Mouse (Mus musculus): ENCODE results near the gene Ppme1.
A peak's percentile ranks its signal among the peaks of the same experiment; 100 is the strongest.

The Ppme1 gene

DNA sequence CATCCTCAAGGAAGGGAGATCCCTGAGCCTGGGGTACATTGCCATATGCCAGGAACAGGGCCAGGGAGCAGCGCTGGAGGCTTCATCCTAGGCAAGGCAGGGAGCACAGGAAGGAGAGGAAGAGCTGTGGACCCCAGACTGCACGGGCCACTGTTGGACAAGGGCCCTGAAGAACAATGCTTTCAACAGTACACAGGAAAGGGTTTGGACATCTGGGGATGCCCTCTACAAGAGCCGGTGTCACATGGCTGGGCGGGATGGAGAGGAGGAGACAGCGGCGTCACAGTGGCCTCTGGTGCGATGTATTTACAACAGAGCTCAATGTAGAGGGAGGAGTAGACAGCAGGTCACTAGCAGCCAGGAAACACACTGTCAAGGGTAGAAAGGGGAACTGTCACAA is 44.6 kb downstream of the Ppme1 start:
- no peak for DNase-seq (ENCODE audit: low spot score in 2 of 2)

DNA sequence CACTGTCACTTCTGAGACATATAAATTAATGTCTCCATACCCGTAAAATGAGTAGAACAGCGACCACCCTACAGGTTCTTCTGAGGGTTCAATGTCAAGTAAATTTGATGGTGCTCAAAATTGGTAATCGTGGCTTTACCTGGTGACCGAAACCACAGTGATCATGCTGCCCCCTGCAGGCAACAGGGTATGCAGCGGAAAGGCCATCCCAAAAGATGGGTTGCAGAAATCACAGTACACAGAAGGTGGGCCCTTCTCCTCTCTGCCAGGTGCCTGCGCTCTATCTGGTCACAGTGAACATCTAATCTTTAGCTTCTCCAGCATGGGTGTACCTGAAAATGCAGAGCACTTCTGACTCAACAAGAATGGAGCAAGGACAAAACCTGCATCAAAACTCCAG is 46.6 kb downstream of the Ppme1 start:
- DNase-seq (ENCODE audit: low spot score in 2 of 2): peak in 1 of 2 experiments; percentile 11

DNA sequence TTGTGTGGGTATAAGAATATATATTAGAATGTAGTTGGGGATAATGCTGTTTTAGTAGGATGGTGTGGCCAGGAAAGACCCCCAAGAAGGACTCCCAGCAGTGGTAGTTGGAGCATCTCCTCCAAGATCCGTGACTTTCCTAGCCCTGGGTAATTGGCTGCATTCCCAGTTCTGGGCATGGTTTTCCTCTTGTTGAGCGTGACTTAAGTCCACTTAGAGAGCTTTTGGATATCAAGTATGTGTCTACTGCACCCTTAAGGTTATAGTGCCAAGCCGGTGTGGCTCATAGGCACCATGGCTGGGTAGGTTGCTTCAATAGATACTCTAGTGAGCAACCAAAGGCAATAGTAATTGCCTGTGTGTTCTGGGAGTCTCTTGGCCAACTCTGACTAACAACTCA is 48.4 kb downstream of the Ppme1 start:
- no peak for DNase-seq (ENCODE audit: low spot score in 2 of 2)

DNA sequence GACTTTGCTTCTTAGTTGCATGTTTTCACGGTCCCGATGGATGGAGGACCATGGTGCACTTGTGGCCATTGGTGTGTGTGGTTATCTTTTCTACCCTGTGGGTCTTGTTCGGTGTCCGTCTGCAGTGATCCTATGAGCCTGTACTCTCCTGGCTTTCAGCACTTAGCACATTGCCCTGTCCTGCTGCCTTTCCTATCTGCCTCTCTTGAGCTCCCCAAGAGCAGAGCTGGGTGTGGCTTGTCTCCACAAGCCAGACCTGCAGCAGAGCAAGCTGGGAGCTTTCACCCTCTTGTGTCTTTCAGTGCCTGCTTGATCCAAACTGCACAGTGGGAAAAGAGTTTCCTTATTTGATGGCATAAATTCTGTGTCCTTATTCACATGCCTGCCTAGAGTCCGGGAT is 54.6 kb downstream of the Ppme1 start:
- no peak for DNase-seq (ENCODE audit: low spot score in 2 of 2)

DNA sequence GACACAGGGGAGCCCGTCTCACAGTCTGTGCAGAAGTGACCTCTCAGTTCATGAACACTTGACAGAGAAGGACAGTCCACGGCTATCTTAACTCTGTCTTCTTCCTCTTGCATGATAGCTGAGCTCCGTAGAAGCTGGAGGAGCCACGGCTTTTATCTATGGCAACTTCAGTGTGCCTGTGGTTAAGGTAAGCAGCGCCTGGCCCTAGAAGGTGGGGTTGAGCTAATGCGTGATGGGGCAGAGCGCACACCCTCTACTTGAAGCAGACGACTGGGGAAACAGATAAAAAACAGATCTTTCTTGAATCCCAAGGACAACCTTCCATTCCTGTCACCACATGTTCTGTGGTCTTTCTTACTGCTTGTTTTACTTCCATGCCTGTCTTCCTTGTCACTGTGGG is 55.2 kb downstream of the Ppme1 start:
- DNase-seq (ENCODE audit: low spot score in 2 of 2): no peak

DNA sequence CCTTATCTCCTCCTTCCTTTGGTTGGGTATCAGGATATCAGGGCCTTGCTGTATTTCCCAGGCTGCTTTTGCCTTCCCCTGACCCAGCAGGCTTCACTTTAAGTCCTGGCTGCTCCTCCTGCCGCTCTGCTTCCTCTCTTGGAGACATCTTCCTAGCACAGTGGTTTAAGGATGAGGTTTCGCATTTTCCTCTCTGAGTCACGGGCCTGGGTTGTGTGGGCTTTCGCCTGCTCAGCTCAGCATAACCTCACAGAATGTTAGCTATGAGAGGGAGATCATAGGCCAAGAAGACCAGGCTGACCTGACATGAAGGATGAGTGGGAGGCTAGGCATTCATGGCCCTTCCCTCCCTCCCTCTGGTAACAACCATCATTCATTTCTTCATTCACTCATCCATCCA is 59.4 kb downstream of the Ppme1 start:
- no peak for DNase-seq (ENCODE audit: low spot score in 2 of 2)

DNA sequence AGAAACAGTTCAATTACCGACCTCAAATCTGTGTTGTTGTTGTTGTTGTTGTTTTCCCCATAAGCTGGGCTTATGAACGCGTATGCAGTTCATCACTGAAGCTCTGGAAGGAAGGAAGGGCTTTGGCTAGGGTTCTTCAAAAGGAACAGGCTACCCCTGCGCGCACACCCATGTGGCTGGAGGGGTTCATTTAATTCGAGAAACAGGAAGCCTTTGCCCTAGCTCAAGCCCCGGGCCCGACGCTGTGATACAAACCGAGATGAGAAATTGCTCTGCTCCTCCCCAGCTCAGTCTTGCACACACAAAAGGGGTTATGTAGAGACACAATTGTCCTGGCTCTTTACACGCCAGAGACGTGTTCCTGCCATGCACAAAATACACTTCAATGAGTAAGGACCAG is 61.8 kb downstream of the Ppme1 start:
- DNase-seq (ENCODE audit: low spot score in 2 of 2): no peak

DNA sequence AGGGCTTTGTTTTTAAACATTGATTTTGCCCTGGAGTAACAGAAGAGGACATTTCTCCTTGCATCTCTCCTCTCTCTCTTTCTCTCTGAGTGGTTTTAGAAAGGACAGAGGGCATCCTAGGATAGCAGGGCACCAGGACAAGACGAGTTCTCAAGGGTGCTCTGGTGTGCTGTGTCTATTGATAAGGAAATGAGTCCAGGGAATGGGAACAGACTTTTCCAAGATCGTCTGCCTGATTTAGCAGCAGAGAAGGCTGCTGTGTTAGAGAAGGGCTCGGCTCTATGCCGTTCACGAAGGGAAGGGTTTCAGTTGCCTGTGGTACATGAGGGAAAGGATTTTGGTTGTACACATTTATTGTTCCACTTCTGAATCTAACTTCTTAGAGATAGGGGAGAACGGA is 62.4 kb downstream of the Ppme1 start:
- no peak for DNase-seq (ENCODE audit: low spot score in 2 of 2)

DNA sequence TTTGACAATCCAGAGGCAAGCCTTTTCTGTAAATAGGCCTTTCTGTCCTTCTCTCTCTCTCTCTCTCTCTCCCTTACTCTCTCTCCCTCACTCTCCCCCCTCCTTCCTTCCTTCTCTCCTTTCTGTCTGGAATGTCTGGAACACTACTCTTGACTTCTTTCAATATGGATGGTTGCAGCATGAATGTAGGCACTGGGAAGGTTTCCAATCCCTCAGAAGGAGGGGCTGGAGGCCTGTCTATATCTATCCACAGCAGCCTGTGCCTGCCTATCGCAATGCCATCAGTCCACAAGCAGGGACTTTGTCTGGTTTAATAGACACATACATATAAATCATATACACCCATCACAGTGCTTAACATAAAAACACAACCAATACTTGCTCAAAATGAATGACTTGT is 62.9 kb downstream of the Ppme1 start:
- DNase-seq (ENCODE audit: low spot score in 2 of 2): no peak

DNA sequence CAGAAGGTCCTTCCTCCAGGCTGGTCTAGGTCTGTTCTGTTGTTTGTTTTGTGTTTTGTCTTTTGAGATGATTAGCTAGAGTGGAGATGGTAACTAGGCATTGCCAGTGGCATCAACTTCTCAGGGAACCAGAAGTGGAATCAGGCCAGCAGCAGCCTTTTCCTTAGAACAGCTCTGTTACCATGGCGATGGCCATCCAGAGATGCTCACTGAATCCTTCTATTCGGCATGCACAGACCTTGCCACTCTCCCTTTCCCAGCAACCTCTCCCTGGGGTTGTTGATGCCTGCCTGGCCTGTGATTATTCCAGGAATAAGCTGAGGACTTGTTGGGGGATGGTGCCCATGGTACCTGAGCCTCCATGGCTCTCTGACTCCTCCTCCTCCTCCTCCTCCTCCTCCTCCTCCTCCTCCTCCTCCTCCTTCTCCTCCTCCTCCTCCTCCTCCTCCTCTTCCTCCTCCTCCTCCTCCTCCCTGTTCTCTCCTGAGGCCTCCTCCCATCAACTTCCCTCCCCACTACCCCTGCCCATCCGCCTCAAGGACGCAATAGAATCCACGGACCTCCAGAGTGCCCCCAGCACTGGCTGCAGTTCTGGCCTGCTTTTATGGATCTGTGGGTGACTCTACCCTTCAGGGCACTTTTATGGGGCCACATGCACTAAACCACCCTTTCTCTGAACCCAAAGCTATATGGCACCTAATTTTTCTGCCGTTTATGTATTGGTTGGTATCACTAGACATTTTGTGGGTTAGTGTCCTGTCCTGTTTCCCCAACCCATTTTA is 64.0 kb downstream of the Ppme1 start:
- DNase-seq (ENCODE audit: low spot score in 2 of 2): no peak

DNA sequence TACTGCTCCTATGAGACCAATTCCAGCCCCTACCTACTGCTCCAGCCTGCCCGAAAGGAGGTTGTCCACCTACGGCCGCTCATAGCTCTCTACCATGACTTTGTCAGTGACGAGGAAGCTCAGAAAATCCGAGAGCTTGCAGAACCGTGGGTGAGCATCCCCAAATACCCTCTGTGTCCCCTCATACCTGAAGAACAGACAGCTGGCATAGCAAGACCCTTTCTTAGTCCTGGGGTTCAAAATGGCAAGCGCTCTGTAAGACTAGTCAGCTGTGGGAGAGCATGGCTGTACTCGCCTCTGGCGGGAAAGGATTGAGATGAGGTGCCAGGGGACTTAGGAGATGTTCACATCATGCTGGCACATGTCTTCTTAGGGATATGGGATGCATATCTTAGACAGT is 66.2 kb downstream of the Ppme1 start:
- DNase-seq (ENCODE audit: low spot score in 2 of 2): no peak

DNA sequence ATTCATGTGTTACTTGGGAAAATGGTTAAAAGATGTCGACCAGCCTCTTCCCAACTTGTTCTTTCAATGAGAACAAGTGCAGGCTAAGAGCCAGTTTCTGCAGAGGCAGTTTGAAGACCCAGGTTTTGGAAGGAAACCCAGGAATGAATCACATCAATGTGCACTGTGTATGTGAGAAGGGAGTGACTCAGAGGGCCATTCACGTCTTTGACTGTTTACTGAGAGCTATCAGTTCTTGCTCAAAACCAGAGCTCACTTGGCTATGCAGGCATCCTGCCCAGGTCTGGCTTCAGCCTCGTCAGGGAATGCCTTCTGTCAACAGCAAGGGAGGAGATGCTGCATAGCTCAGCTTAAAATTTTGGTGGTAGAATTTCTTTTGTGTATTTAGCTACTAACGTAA is 69.8 kb downstream of the Ppme1 start:
- no peak for DNase-seq (ENCODE audit: low spot score in 2 of 2)

DNA sequence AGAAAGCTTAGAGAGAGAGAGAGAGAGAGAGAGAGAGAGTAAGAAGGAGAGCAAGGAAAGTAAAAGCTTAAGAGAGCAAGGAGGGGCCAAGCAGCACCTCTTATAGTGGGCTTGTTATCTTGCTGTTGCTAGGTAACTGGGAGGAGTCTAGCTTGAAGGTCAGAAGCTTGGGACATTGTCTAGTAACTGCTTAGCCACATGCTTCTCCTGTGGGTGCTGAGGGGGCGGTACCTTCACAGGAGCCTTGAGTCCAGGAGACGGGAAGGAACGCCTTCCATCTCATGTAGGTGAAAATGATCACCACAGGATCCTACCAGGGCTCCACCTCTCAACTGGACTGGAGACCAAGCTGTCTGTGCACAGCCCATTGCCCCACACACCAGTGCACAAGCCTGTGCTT is 70.7 kb downstream of the Ppme1 start:
- no peak for DNase-seq (ENCODE audit: low spot score in 2 of 2)

DNA sequence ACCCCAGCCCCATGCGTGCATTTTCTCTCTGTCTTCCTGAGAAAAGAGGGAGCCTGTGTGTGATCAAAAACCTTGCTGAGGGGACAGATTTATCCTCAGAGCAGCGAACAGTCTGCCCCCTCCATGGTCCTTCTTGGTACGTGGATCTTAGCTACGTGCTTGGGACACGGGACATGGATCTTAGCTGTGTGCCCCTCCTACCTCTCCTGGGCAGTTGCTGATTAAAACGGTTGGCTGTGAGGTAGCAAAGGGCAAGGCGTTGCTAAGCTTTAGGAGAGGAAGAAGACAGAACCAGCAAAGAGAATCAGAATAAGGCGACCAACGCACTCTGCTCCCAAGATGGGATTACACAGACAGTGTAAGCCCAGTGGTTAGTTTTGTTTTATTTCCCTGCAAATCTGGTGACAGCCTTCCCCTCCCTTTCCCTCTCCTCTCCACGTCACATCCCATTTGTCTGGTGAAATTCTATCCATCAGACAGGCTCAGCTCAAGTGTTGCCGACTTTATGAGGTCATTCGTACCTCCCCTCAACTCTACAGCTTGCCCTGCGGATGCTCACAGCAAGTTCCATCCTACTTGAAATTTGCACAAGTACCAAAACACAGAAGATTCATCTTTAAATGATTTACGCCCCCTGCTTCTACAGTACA is 73.1 kb downstream of the Ppme1 start:
- no peak for DNase-seq (ENCODE audit: low spot score in 2 of 2)

DNA sequence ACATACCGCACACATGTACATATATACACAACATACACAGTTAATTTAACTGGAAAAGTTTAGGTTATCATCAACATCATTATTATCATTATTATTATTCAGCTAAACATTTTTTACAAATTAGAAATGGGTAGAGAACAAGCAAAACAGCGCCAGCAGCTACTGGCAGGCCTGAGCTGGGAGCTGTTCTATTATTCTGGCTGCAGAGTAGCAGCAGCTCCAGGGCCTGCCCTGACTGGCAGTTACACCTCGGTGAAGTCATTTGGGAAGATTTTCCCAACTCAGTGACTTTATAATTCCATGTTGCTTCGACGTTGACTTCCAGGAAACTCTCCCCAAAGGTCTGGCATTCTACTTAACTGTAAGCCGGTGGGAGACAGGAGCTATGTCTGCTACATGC is 75.4 kb downstream of the Ppme1 start:
- no peak for DNase-seq (ENCODE audit: low spot score in 2 of 2)

DNA sequence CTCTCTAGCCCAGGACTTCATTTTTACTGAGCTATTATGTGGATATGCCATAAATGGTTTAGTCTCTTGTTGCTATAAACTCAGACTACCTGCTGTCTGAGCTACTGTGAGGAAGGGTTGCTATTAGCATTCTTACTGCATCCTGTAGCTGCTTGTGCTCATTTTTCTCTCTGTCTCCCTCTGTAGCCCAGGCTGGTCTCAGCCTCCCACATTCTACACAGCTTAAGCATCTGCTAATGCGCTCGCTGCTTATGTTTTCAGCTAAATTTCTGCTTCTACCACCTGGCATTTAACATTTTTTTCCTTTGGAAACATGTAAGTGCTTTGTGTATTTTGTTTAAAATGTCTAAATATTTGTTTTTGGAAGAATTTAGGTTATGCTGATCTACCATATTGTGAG is 76.4 kb downstream of the Ppme1 start:
- no peak for DNase-seq (ENCODE audit: low spot score in 2 of 2)

DNA sequence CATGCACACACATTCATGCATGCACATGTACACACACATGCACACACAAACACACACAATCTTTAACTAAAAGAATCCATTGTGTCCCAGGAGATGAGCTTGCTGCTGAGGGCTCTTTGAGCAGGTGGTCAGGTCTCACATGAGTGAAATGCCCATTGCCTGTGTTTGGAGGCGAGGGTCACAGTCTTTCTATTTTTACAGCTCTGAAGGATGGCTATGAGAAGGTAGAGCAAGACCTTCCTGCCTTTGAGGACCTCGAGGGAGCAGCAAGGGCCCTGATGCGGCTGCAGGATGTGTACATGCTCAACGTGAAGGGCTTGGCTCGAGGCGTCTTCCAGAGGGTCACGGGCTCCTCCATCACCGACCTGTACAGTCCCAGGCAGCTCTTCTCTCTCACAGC is 78.6 kb downstream of the Ppme1 start:
- DNase-seq (ENCODE audit: low spot score in 2 of 2): no peak

DNA sequence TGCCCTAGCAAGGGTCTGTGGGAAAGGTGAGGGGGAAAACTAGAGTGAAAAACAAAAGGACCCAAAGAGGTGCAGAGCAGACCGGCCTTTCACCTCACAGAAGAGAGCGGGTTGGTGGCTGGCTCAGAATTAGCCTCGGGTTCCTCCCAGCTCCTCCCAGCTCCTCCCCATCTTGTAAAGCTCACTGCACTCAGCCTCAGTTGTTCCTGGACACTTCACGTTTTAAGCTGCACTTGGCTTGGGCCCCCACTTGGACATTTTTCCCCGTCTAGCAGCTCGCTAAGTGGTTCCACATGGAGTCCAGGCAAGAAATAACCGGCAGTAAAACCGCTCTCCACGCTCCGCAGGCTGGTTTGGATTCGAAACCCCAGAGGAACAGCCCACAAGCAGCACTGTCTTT is 83.5 kb downstream of the Ppme1 start:
- DNase-seq (ENCODE audit: low spot score in 2 of 2): no peak

DNA sequence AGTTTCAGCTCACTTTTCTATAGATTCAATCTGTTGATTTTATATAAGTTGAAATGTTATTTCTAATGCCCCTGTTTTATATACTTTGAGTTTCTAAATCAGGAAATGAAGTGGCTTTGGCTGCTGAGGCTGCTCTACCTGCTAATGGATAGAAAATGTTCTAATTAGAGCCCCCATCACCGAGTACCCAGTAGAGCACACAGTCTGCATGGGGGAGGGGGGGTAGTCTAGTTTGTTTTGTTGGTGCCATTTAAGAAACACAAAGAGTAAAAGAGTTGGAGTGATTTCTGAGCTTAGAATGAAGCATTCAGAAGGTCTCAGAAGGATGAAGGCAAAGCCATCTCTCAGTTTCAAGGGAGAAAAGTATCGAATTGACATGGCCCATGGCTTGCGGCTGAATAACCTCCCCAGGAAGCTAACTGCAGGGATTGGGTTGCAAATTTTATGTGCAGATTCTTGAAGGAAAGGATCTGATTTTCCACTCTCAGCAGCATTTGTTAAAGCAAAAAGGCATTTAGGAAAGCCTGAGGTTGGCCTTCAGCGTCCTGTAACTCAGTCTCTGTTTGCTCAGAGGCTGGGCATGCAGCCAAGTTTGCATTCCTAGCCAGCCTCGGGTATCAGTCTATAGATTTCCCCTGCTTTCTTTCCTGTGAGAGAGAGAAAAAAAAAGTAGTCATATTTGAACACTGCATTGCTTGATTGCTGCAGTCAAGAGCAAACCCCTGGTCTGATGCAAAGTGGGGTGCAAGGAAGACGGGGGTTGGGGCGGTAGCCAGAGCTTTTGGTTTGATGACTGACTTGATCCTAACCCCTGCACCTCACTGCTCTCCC is 84.1 kb downstream of the Ppme1 start:
- no peak for DNase-seq (ENCODE audit: low spot score in 2 of 2)

DNA sequence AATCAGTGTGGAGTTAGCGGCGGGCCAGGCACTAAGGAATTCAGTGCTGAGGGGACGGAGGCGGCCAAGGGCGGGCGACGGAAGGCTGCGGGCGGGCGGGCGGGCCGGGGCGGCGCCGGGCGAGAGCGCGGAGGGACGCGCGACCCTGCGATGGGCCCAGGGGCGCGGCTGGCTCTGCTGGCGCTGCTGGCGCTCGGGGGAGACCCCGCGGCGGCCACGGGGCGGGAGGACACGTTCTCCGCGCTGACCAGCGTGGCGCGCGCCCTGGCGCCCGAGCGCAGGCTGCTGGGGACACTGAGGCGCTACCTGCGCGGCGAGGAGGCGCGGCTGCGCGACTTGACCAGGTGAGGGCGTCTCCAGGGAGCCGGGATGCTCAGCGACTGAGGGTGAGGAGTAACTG is 86.7 kb downstream of the Ppme1 start, which contains the start of gene P4ha3:
TSS of gene P4ha3 (plus strand) at position 138 of the 400 bp plus-strand sequence.
- DNase-seq (ENCODE audit: low spot score in 2 of 2): no peak

DNA sequence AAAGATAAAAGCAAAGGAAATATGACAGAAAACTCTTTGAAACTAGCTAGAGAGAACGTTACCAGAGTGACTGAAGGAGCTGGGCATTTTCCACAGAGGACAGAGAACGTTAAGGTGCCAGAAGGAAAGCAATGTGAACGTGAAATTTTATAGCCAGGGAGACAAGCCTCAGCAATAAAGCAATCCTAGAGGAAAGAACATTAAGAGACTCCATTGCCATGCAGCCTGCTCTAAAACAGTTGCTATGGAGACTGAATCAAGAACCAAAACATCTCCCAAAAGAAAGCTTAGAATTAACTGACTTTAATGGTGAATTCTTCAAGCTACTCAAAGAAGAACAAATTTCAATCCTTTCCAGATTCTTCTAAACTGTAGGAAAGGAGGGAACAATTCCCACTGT is 88.8 kb downstream of the Ppme1 start:
- DNase-seq (ENCODE audit: low spot score in 2 of 2): no peak

DNA sequence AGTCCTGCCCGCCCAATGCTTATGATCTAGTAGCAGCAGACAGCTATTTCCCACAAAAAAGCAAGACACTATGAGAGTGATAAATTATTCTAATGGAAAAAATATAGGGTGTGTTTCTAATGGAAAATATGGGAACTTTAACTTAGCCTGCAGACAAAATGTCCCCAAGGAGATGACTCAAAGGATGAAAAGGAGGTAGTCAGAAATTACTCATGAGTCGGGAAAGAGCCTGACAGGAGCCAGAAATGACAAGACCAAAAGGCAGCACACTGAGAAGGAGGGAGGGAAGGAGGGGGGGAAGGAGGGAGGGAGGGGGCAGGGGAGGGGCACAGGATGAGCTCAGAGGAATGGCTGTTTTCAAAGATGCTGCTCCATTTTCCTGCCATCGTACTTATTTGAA is 90.5 kb downstream of the Ppme1 start:
- DNase-seq (ENCODE audit: low spot score in 2 of 2): no peak

DNA sequence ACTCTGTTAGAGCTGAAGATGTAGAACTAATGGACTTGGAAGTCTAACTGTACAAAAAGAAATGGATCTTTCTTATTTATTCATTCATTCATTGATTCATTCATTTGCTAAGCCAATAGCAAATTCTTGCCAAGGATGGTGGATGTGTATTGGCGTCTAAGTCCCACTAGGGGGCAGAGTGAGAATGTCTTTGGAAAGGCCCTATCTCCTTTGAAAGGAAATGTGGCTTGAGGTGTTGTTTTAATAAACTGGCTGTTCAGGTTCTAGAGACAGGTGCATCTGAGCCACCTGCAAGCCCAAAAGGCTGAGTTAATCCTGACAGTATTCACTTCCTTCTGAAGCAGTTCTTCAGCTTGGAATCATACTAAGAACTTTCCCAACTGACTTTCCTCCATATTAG is 92.3 kb downstream of the Ppme1 start:
- peak in 1 of 2 experiments; percentile 18 for DNase-seq (ENCODE audit: low spot score in 2 of 2)

All from natural killer cell, adult 2 months (primary cell).